Mouse (Mus musculus) spleen, adult 2 months (tissue): ENCODE measurements at regions not wholly inside any gene's neighbourhood (a gene's known extent, or its start where the extent isn't known, plus 50 kb on each side); places are given as distances from the start of the nearest gene placed in this dataset.

ENCODE experiments used
- DNase-seq, 2 experiments: peaks; one replicate each; pipeline versions ENCODE4 v3.0.0 to v3.0.0-alpha.2; 2012 to 2021; ENCODE audit warnings: low spot score in 2 of 2, low read depth in 1 of 2
- H3K27ac ChIP-seq: fragments of 200-500 bp; 2 replicates; pipeline ENCODE4 v1.5.1; 2012; ENCODE audit warnings: low read length, inconsistent platforms; ENCODE audit not compliant: insufficient read depth
- H3K27me3 ChIP-seq: fragments of 200-500 bp; 2 replicates; pipeline ENCODE4 v1.6.1; 2012; ENCODE audit warnings: mild to moderate bottlenecking, moderate library complexity, low read length, inconsistent platforms; ENCODE audit not compliant: control insufficient read depth, insufficient read depth
- H3K36me3 ChIP-seq: fragments of 200-500 bp; 2 replicates; pipeline ENCODE4 v1.6.1; 2012; ENCODE audit warnings: mild to moderate bottlenecking, low read length, inconsistent platforms; ENCODE audit not compliant: control insufficient read depth, insufficient read depth
- H3K4me1 ChIP-seq: fragments of 200-500 bp; 2 replicates; pipeline ENCODE4 v1.6.1; 2011; ENCODE audit warnings: inconsistent platforms; ENCODE audit not compliant: control insufficient read depth, insufficient read depth, insufficient read length
- H3K4me3 ChIP-seq: fragments of 200-500 bp; 2 replicates; pipeline ENCODE4 v1.5.1; 2011; ENCODE audit warnings: mild to moderate bottlenecking, inconsistent platforms; ENCODE audit not compliant: insufficient read depth, insufficient read length; ENCODE audit errors: extremely low read depth
- CTCF ChIP-seq: fragments of 200-500 bp; IDR thresholded peaks from 2 replicates; pipeline ENCODE4 v1.5.1; 2011; ENCODE audit warnings: mild to moderate bottlenecking, inconsistent platforms; ENCODE audit not compliant: insufficient read depth, insufficient read length, insufficient replicate concordance; ENCODE audit errors: extremely low read depth
- POLR2A ChIP-seq: fragments of 200-500 bp; IDR thresholded peaks from 2 replicates; pipeline ENCODE4 v1.6.1; 2011; ENCODE audit warnings: low read depth, low read length, inconsistent platforms
- whole genome bisulfite sequencing: fragments of 180-500 bp; shearing (Covaris S2); methylation state at CpG from one replicate; pipeline ENCODE4 v1.1.7; 2018; 5-methylcytosine and 5-hydroxymethylcytosine counted together

- no peak for DNase-seq
- TF ChIP-seq POLR2A (no peak), CTCF (no peak)
- H3K27ac ChIP-seq, result no peak overlapping the region
- 79% methylated on average over 12 of the region's 12 CpGs for WGBS
- no peak overlapping the region for H3K4me3 ChIP-seq
- no peaks in the 10 kb centered on the region for H3K36me3 ChIP-seq
- H3K4me1 ChIP-seq, result no peaks in the 10 kb centered on the region
- no peaks in the 10 kb centered on the region for H3K27me3 ChIP-seq
These were observed 427.0 kb upstream of the Zmiz1 start for GRCm38 (mm10) chr14:25031756-25032680.

GRCm38 (mm10) chr14:25032899-25033298, 426.1 kb upstream of the Zmiz1 start:
- H3K36me3 ChIP-seq, result no peaks in the 10 kb centered on the region
- no peaks in the 10 kb centered on the region for H3K4me1 ChIP-seq
- no peak for TF ChIP-seq POLR2A
- TF ChIP-seq CTCF, result no peak
- no peak for DNase-seq
- 31% methylated on average over 2 of the region's 2 CpGs for WGBS
- no peak overlapping the region for H3K27ac ChIP-seq
- no peak overlapping the region for H3K4me3 ChIP-seq
- no peaks in the 10 kb centered on the region for H3K27me3 ChIP-seq

- Histone ChIP-seq H3K4me3 (no peak overlapping the region), H3K36me3 (no peaks in the 10 kb centered on the region), H3K27me3 (no peaks in the 10 kb centered on the region), H3K4me1 (no peaks in the 10 kb centered on the region), H3K27ac (no peak overlapping the region)
- no peak for TF ChIP-seq POLR2A
- TF ChIP-seq CTCF, result no peak
- WGBS, result 80% methylated on average over 5 of the region's 5 CpGs
- no peak for DNase-seq
These were observed 416.7 kb upstream of the Zmiz1 start for GRCm38 (mm10) chr14:25042265-25042664.

- no peaks in the 10 kb centered on the region for H3K27me3 ChIP-seq
- TF ChIP-seq CTCF, result no peak
- no peak for TF ChIP-seq POLR2A
- DNase-seq, result no peak
- no peaks in the 10 kb centered on the region for H3K36me3 ChIP-seq
- 86% methylated on average over 13 of the region's 13 CpGs for WGBS
- H3K4me3 ChIP-seq, result no peak overlapping the region
- no peaks in the 10 kb centered on the region for H3K4me1 ChIP-seq
- no peak overlapping the region for H3K27ac ChIP-seq
These were observed 414.9 kb upstream of the Zmiz1 start for GRCm38 (mm10) chr14:25044106-25044505.

- DNase-seq, result no peak
- H3K4me1 ChIP-seq, result no peaks in the 10 kb centered on the region
These were observed 414.1 kb upstream of the Zmiz1 start for GRCm38 (mm10) chr14:25044867-25045266.

GRCm38 (mm10) chr14:25050674-25051251, 408.2 kb upstream of the Zmiz1 start:
- Histone ChIP-seq H3K4me1 (no peaks in the 10 kb centered on the region), H3K4me3 (no peak overlapping the region), H3K36me3 (no peaks in the 10 kb centered on the region), H3K27me3 (no peaks in the 10 kb centered on the region), H3K27ac (no peak overlapping the region)
- no peak for DNase-seq
- no peak for TF ChIP-seq POLR2A
- no peak for TF ChIP-seq CTCF
- WGBS, result 82% methylated on average over 12 of the region's 12 CpGs

More at GRCm38 (mm10) chr14:25044867-25045266, 414.1 kb upstream of the Zmiz1 start:
- Histone ChIP-seq H3K4me3 (no peak overlapping the region), H3K36me3 (no peaks in the 10 kb centered on the region), H3K27me3 (no peaks in the 10 kb centered on the region), H3K27ac (no peak overlapping the region)
- TF ChIP-seq CTCF, result no peak
- no peak for TF ChIP-seq POLR2A
- WGBS, result 91% methylated on average over 7 of the region's 7 CpGs

- no peak for DNase-seq
- TF ChIP-seq POLR2A (no peak), CTCF (no peak)
These were observed 406.8 kb upstream of the Zmiz1 start for GRCm38 (mm10) chr14:25052175-25052574.

More at GRCm38 (mm10) chr14:25052175-25052574, 406.8 kb upstream of the Zmiz1 start:
- no peak overlapping the region for H3K4me3 ChIP-seq
- WGBS, result 50% methylated on average over 9 of the region's 9 CpGs
- H3K27me3 ChIP-seq, result no peaks in the 10 kb centered on the region
- H3K4me1 ChIP-seq, result no peaks in the 10 kb centered on the region
- no peaks in the 10 kb centered on the region for H3K36me3 ChIP-seq
- no peak overlapping the region for H3K27ac ChIP-seq
